ENCODE assay signal across 10 mouse cellular contexts in the genomic region with DNA sequence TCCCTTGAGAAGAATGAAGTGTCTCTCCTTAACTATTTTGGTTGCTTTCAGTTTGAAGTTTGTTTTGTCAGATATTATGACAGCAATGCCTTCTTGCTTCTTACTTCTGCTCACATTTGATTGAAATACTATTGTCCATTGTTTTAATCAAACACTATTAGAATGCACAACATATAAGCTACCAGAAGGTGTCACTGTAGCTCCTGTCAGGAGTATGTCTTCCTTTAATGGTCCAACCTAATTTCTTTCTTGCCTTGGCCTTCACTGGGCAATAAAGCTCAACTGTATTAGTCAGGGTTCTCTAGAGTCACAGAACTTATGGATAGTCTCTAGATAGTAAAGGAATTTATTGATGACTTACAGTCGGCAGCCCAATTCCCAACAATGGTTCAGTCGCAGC.
A peak's percentile ranks its signal among the peaks of the same experiment; 100 is the strongest.
DNase-seq lines count a peak whose midpoint lies in the region; ATAC-seq lines count a peak whose summit lies in the region.
"Had no signal": no experiment of that assay in that cellular context is flagged by ENCODE, and none has a peak within 500 bp of the region (broad histone marks: within the 10 kb centered on the region; RNA-seq: fewer than 3 reads in every experiment).

No protein-coding gene starts in this region.

- no peak overlapping the region for H3K4me3 ChIP-seq in hindbrain, embryonic 13.5 days
- no peak overlapping the region for H3K4me3 ChIP-seq in hindbrain, embryonic 16.5 days (ENCODE audit: low read length)
- H3K4me3 ChIP-seq in midbrain, embryonic 12.5 days: no peak overlapping the region
- H3K4me3 ChIP-seq in midbrain, embryonic 11.5 days (ENCODE audit: low read depth, low read length): no peak overlapping the region
- H3K4me3 ChIP-seq: lung, embryonic 15.5 days had no signal

- H3K4me1 ChIP-seq in hindbrain, embryonic 13.5 days (replicated peaks): no peaks in the 10 kb centered on the region
- H3K4me1 ChIP-seq in hindbrain, embryonic 16.5 days (ENCODE audit: control insufficient read depth, insufficient read depth, low read depth, low read length): no peaks in the 10 kb centered on the region
- H3K4me1 ChIP-seq in midbrain, embryonic 12.5 days: no peaks in the 10 kb centered on the region
- no peaks in the 10 kb centered on the region for H3K4me1 ChIP-seq in midbrain, embryonic 11.5 days (ENCODE audit: control insufficient read depth, insufficient read depth, low read length)
- H3K4me1 ChIP-seq: lung, embryonic 15.5 days had no signal

- H3K27ac ChIP-seq in hindbrain, embryonic 13.5 days: no peak overlapping the region
- no peak overlapping the region for H3K27ac ChIP-seq in hindbrain, embryonic 16.5 days (ENCODE audit: low read depth, low read length)
- no peak overlapping the region for H3K27ac ChIP-seq in midbrain, embryonic 12.5 days (replicated peaks)
- H3K27ac ChIP-seq in midbrain, embryonic 11.5 days (ENCODE audit: low read depth, low read length): no peak overlapping the region
- H3K27ac ChIP-seq: lung, embryonic 15.5 days had no signal

- H3K36me3 ChIP-seq in hindbrain, embryonic 13.5 days: no peaks in the 10 kb centered on the region
- H3K36me3 ChIP-seq in hindbrain, embryonic 16.5 days (ENCODE audit: control insufficient read depth, insufficient read depth, low read length): no peaks in the 10 kb centered on the region
- no peaks in the 10 kb centered on the region for H3K36me3 ChIP-seq in midbrain, embryonic 12.5 days
- H3K36me3 ChIP-seq in midbrain, embryonic 11.5 days (ENCODE audit: control insufficient read depth, insufficient read depth, low read length): no peaks in the 10 kb centered on the region
- H3K36me3 ChIP-seq: lung, embryonic 15.5 days had no signal

- ATAC-seq in hindbrain, embryonic 13.5 days (ENCODE audit: low FRiP score): 0 out of 2 replicates have a peak, but pooled peaks have one; percentile 36
- no peak for ATAC-seq in hindbrain, embryonic 16.5 days
- ATAC-seq in midbrain, embryonic 12.5 days (ENCODE audit: low FRiP score, low read depth): peak; percentile 58; the same call in 1 of the 2 replicates
- ATAC-seq in midbrain, embryonic 11.5 days (ENCODE audit: low FRiP score): no peak

- no peak overlapping the region for H3K9ac ChIP-seq in hindbrain, embryonic 13.5 days
- H3K9ac ChIP-seq in hindbrain, embryonic 16.5 days (ENCODE audit: low read depth, low read length): no peak overlapping the region
- no peak overlapping the region for H3K9ac ChIP-seq in midbrain, embryonic 12.5 days (replicated peaks)
- no peak overlapping the region for H3K9ac ChIP-seq in midbrain, embryonic 11.5 days (ENCODE audit: low read length)
- H3K9ac ChIP-seq: lung, embryonic 15.5 days had no signal

- H3K9me3 ChIP-seq in hindbrain, embryonic 13.5 days: no peaks in the 10 kb centered on the region
- H3K9me3 ChIP-seq in hindbrain, embryonic 16.5 days (ENCODE audit: control insufficient read depth, low read length): no peaks in the 10 kb centered on the region
- H3K9me3 ChIP-seq in midbrain, embryonic 12.5 days: no peaks in the 10 kb centered on the region
- H3K9me3 ChIP-seq in midbrain, embryonic 11.5 days (ENCODE audit: control insufficient read depth, low read length): no peaks in the 10 kb centered on the region
- H3K9me3 ChIP-seq: lung, embryonic 15.5 days had no signal

- H3K27me3 ChIP-seq in hindbrain, embryonic 13.5 days: no peaks in the 10 kb centered on the region
- no peaks in the 10 kb centered on the region for H3K27me3 ChIP-seq in hindbrain, embryonic 16.5 days (replicated peaks; ENCODE audit: control insufficient read depth, insufficient read depth, low read length)
- no peaks in the 10 kb centered on the region for H3K27me3 ChIP-seq in midbrain, embryonic 12.5 days
- H3K27me3 ChIP-seq in midbrain, embryonic 11.5 days (ENCODE audit: control insufficient read depth, insufficient read depth, low read length): no peaks in the 10 kb centered on the region
- H3K27me3 ChIP-seq: lung, embryonic 15.5 days had no signal

- WGBS in hindbrain, embryonic 13.5 days: 89% methylated on average over 2 of the region's 2 CpGs
- WGBS in hindbrain, embryonic 16.5 days: 80% methylated on average over 1 of the region's 2 CpGs
- 81% methylated on average over 2 of the region's 2 CpGs for WGBS in midbrain, embryonic 12.5 days
- 100% methylated on average over 1 of the region's 2 CpGs for WGBS in midbrain, embryonic 11.5 days

- no peak overlapping the region for H3K4me2 ChIP-seq in hindbrain, embryonic 13.5 days
- H3K4me2 ChIP-seq in hindbrain, embryonic 16.5 days (ENCODE audit: low read length): no peak overlapping the region
- no peak overlapping the region for H3K4me2 ChIP-seq in midbrain, embryonic 12.5 days (replicated peaks)
- H3K4me2 ChIP-seq in midbrain, embryonic 11.5 days: no peak overlapping the region
- H3K4me2 ChIP-seq: lung, embryonic 15.5 days had no signal

- no peak for DNase-seq in midbrain, embryonic 11.5 days (ENCODE audit: low spot score, missing footprints)
- DNase-seq in brain, adult 2 months (ENCODE audit: low read depth, low spot score): peak; percentile 35
- peak; percentile 6 for DNase-seq in hindlimb bud, embryonic 11.5 days (ENCODE audit: extremely low spot score, low read depth, low spot score)
- no peak for DNase-seq in spleen, postnatal 4 days (ENCODE audit: low spot score in 2 of 2)
- DNase-seq in lung, postnatal 25 days (ENCODE audit: low spot score): no peak
- DNase-seq: kidney, adult 11 months had no signal

Comparison
In these comparisons a context has a peak if more than half of its experiments do, and no peak if none do; other contexts are left out.
1. ATAC-seq: peak in hindbrain, embryonic 13.5 days (single experiment) and midbrain, embryonic 12.5 days (single experiment); none in hindbrain, embryonic 16.5 days (single experiment) and midbrain, embryonic 11.5 days (single experiment).
2. DNase-seq: peak in brain, adult 2 months (single experiment) and hindlimb bud, embryonic 11.5 days (single experiment); none in midbrain, embryonic 11.5 days (single experiment), spleen, postnatal 4 days (0 of 2) and lung, postnatal 25 days (single experiment).